Mouse (Mus musculus): Measurements from ENCODE around the gene Zpr1. TPM values are rescaled to one million over a fixed set of nuclear protein-coding genes. Genes with fewer than 3 reads are reported as not detected.
A peak's percentile ranks its signal among the peaks of the same experiment; 100 is the strongest.

The Zpr1 gene
- polyA plus RNA-seq (2012; rRNA removed) = 17.8 and 19.2 TPM in 2 replicates

DNA sequence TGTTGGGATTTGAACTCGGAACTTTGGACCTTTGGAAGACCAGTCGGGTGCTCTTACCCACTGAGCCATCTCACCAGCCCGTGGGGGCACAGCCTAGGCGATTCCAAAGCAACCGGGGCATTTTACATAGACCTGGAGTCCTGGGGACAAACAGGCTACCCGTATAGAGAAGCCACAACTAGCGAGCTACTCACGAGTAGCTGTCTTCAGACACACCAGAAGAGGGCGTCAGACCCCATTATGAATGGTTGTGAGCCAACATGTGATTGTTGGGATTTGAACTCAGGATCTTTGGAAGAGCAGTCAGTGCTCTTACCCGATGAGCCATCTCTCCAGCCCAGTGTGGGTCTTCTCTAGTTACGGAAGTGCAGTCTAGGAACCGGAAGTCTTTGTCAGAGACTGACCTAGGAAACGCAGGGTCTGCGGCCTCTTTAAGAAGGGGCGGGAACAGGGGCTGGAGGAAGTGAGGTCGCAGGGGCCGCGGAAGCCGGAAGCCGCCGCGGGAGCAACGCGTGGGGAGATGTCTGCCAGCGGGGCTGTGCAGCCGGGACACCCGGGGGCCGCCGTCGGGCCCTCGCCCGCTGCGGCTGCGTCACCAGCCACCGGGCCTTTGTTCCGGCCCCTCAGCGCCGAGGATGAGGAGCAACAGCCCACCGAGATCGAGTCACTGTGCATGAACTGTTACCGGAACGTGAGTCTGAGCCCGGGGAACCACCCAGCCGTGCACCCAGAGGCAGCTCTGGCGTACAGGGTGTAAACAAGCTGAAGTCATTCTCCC, at the start of gene Zpr1:
Zpr1 (plus strand) TSS at position 388 of the 778 bp plus-strand sequence.
- DNase-seq (ENCODE audit: low read depth, low spot score) = peak; percentile 71
- 4% methylated on average over 45 of the region's 45 CpGs for WGBS

DNA sequence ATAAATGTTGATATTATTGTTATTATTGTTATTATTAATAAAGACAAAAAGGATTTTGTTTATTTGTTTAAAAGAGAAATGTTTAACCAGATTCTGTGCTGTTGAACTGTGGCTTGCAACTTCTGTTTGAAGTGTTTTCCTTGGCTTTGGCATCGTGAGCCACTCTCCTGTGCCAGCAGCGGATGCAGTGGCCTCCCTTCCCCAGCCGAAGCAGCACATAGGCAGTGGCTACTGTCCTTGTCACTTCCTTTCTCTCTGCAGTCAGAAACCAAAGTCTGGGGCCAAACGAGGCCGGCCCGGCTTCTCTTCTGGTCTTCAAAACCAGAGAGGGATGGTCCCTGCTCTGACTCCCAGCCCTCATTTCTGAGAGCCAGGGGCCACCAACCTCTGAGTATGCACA, 49.8 kb upstream of the Zpr1 start:
- WGBS = 82% methylated on average over 6 of the region's 6 CpGs
- DNase-seq (ENCODE audit: low read depth, low spot score) = no peak

DNA sequence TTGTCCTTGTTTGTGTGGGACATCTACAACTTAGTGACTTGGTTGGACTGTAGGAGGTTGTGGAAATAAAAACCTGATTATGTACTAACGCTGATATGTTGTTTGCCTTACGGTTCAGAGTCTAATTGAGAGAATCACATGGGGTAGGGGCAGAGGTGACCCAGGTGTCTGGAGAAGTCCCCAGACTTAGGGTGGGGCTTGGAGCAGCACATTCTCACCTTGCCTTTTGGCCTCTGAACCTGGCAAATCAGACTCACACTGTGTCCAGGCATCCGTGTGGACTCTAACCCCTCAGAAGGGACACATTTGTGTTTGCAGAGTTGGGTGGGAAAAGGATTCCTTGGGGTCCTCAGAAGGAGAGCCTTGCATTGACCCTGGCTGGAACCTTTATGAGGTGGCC, 48.8 kb upstream of the Zpr1 start:
- no peak for DNase-seq (ENCODE audit: low read depth, low spot score)
- 47% methylated on average over 3 of the region's 3 CpGs for WGBS

DNA sequence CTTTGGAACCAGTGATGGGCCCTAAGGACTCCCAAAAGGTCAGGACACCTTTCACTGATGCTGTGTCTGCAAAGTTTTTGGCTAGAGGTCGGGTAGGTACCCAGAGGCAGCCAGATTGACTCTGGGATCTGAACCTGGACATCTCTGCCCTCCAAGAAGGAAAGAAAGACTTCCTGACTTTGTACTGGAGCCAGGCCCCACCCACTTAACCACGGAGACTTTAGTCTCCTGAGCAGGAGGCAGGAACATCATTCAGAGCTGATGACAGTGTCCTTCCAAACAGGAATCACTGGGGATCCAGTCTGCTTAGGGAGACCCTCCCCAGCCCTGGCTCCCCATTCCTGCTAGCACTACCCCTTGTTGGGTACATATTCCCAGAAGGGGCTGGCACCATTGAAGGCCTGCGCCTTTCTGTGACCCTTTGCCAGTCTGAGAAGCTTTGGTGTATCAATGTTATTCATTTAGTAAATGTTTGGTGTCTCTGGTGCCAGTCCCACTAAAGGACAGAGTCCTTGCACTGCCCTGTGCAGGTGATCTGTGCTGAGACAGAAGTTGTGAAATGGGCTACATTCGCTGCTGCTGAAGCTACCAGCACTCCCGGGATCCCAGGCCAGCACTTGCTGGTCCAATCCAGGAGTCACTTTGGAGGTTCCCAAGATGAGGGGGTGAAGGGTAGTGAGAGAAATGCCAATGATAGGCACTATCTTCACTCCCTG, 47.8 kb upstream of the Zpr1 start:
- WGBS = 60% methylated on average over 5 of the region's 5 CpGs
- DNase-seq (ENCODE audit: low read depth, low spot score) = no peak

DNA sequence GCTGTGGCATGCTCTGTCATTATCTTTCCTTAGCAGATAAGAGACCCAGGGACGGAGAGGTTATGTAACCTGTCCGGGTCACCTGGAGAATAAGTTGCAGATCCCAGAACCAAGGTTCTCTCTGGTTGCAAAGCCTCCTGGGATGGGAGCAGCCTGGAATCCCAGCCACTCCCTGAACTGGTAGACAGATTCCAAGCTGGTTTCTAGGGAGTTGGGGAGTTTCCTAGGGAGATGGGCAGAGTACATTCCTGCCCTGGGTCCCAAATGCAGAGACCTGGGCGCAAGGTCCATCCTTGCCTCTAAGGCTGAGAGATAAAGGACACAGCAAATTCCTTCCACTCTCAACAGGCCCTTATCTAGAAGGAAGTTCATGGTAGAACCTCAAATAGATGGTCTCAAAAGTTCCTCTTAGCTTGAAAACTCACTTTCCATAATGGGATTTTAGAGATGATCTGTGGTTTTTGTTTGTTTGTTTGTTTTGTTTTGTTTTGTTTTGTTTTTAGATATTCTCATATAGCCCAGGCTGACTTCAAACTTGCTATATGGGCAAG, 45.7 kb upstream of the Zpr1 start:
- no peak for DNase-seq (ENCODE audit: low read depth, low spot score)
- WGBS = 49% methylated on average over 3 of the region's 3 CpGs

DNA sequence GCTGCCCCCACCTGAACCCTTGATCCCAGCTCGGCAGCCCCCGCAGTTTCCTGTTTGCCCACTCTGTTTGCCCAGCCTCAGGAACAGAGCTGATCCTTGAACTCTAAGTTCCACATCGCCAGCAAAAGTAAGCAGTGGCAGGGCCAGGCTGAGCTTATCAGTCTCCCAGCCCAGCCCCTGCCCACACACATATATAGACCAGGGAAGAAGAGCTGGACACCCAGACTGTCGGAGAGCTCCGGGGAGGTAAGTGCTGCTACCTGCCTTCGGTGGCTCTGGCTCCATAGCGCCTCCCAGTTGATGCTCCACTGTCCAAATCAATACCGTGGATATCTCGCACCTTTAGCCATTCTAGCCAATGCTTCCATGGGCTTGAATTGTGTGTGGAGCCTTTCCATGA, 44.4 kb upstream of the Zpr1 start, which contains the start of gene Apoa1:
Apoa1 (plus strand) TSS at position 90 of the 400 bp plus-strand sequence.
- no peak for DNase-seq (ENCODE audit: low read depth, low spot score)
- 37% methylated on average over 9 of the region's 9 CpGs for WGBS

DNA sequence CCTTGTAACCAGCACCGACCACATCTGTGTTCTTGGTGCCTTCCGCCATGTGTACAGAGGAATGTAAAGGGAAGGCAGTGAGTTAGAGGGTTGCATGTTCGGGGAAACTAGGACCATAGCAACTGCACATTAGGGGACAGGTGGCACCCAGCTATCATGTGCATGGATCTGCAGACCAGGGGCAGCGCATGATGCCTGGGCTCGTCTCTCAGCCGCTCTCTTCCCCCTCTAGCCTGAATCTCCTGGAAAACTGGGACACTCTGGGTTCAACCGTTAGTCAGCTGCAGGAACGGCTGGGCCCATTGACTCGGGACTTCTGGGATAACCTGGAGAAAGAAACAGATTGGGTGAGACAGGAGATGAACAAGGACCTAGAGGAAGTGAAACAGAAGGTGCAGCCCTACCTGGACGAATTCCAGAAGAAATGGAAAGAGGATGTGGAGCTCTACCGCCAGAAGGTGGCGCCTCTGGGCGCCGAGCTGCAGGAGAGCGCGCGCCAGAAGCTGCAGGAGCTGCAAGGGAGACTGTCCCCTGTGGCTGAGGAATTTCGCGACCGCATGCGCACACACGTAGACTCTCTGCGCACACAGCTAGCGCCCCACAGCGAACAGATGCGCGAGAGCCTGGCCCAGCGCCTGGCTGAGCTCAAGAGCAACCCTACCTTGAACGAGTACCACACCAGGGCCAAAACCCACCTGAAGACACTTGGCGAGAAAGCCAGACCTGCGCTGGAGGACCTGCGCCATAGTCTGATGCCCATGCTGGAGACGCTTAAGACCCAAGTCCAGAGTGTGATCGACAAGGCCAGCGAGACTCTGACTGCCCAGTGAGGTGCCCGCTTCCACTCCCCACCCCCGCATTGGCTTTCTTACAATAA, 43.1 kb upstream of the Zpr1 start:
- peak; percentile 57 for DNase-seq (ENCODE audit: low read depth, low spot score)
- 17% methylated on average over 37 of the region's 37 CpGs for WGBS

DNA sequence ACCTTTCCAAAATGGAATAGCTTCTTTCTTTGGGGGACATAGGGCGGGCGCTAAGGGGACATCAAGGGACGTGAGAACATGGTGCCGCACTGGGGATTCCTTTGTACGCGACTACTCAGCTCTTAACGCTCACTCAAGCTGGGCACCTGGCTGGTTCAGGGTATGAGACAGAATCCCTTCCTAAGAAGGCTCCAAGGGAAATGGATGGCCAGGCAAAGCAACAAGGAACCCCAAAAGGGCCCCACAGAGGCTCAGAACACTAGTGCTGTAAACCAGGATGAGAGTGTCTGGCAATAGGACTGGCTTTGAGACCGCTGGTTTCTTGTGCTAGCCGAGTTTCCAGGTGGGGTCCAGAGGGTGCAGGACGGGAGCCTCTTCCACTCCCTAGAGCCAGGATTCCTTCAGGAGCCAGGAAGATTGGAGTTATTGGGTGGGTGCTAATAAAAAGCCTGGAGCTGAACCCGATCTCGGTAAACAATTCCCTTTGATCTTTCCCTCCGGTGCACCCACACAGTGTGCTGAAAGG, 42.4 kb upstream of the Zpr1 start:
- no peak for DNase-seq (ENCODE audit: low read depth, low spot score)
- 16% methylated on average over 13 of the region's 13 CpGs for WGBS

DNA sequence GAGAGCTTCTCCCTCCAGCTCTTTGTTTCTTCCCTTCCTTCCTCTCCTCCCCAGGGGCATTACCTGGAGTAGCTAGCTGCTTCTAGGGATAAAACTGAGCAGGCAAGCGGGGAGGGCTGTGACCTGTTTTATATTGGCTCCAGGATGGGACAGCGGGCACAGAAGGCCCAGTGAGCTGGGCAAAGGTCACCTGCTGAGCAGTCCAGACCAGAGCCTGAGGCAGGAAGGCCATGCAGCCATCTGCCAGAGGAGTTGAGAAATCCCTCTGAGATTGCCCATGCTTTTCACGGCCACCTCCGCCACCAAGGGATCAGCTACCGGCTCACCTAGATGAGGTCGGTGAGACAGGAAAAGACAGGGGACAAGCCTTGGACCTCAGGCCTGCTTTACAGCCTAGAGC, 37.7 kb upstream of the Zpr1 start:
- 65% methylated on average over 6 of the region's 6 CpGs for WGBS
- DNase-seq (ENCODE audit: low read depth, low spot score) = no peak

DNA sequence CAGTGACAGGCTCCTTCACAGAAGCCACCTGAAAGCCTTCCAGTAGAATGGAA, 37.4 kb upstream of the Zpr1 start, which contains the start of gene Apoc3:
Apoc3 (minus strand) TSS at position 41 of the 53 bp plus-strand sequence.
- DNase-seq (ENCODE audit: low read depth, low spot score) = no peak

DNA sequence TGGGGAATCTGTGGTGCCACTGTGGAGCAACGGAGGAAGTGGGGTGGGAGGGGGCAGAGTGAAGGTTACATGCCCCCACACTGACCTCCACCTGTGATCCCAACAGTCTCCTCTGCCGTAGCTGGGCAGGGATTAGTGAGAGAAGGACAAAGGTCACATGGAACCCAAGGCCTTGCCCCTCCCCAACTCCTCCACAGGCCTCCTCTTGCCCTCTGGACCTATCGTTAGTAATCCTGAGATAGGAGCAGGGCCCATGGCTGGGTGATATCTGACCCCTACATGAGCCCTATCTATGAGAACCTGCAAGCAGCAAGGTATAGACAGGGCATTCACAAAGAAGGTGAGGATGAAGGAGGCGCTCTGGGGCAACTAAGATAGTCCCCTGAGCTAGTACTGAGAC, 37.2 kb upstream of the Zpr1 start:
- 57% methylated on average over 4 of the region's 4 CpGs for WGBS
- DNase-seq (ENCODE audit: low read depth, low spot score) = no peak

DNA sequence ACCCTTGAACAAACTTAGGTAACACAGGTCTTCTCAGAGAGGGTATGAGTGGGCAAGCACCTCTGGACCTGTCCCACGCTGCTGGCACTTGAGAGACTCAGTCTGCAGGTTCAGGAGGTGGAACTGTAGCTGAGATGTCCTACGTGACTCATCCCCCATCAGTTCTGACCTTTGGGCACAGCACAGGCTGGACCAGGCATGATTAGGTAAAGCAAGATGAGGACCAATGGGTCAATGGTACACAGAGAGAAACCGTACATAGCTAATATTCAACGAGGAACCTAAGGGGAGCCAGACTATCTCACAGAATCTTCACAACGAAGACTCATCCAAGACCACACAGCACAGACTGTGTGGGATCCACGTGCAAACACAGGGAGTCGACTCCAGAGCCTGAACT, 34.0 kb upstream of the Zpr1 start:
- 87% methylated on average over 7 of the region's 7 CpGs for WGBS

DNA sequence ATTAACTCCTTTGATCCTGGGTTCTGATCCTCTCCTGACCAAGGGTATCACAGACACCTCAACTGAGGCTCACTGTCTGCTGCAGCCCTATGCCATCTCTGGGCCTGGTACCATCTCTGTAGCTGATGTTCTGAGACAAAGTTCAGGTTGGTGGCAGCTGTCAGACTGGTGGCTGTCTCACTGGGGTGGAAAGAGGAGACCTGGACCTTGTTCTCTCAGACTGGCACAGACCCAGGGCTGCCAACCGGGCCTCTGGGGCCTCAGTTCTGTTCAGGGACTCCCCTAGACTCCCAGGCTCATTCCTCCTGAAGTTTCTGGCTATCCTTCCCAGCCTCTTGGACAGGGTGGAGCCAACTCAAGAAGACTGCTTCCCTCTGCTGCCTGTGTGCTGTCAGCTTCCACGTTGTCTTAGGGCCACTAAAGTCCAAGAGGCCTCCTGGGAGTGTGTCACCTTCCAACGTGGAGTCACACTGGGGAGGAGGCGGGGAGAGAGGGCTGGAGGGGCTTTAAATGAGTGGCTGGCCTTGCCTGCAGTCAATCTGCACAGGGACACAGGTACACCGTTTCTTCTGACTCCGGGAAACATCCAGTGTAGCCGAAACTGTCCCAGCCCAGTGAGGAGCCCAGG, 32.2 kb upstream of the Zpr1 start, which contains the start of gene Apoa4:
Apoa4 (plus strand) TSS at position 171 of the 628 bp plus-strand sequence.
- no peak for DNase-seq (ENCODE audit: low read depth, low spot score)
- WGBS = 58% methylated on average over 7 of the region's 7 CpGs

More for the DNA sequence above, 34.0 kb upstream of the Zpr1 start:
- no peak for DNase-seq (ENCODE audit: low read depth, low spot score)

DNA sequence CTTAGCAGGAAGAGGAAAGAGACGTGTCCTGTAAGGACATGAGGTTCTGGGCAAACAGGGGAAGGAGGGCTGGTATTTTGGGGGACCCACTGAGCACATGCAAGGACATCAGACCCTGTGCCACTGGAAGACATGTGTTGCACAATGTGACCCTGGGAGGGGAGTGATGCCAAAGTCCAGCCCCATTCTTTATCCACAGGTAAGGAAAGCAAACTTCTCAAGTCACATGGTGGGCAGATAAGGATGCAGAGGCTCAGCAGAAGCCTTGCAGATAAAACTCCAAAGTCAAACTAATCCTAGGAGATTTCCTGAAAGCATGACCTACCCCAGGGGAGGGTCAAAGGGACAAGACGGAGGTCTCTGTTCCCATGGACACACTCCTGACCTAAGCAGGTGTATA, 31.0 kb upstream of the Zpr1 start:
- no peak for DNase-seq (ENCODE audit: low read depth, low spot score)
- WGBS = 46% methylated on average over 2 of the region's 2 CpGs

DNA sequence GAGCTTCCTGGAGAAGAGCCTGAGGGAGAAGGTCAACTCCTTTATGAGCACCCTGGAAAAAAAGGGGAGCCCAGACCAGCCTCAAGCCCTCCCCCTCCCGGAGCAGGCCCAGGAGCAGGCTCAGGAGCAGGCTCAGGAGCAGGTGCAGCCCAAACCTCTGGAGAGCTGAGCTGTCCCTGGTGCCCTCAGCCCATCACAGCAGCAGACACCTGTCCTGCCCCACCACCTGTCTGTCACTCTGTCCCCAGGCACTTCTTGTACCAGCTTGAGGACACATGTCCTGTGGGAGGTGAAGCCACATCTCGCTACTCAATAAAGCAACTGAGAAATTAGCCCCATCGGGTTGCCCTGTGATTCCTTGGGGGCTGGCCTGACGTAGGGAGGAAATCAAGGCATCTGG, 29.7 kb upstream of the Zpr1 start:
- DNase-seq (ENCODE audit: low read depth, low spot score) = no peak
- WGBS = 51% methylated on average over 4 of the region's 4 CpGs

DNA sequence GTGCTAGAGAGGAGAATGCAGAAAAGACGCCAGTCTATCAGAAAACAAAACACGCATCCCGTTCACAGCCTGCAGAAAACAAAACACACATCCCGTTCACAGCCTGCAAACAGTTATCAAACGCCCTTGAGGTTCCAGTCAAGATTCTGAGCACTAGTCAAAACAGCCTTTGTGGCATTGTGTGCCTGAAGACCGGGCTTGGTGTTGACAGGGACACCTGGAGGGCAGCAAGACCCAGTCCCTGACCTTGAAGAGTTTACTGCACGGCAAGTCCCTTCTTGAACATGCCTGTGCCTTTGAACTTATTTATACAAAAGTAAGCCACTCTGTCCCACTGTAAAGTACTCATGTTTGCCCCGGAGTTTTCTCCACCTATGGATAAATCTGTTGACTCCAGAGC, 29.3 kb upstream of the Zpr1 start:
- WGBS = 43% methylated on average over 8 of the region's 8 CpGs
- no peak for DNase-seq (ENCODE audit: low read depth, low spot score)

DNA sequence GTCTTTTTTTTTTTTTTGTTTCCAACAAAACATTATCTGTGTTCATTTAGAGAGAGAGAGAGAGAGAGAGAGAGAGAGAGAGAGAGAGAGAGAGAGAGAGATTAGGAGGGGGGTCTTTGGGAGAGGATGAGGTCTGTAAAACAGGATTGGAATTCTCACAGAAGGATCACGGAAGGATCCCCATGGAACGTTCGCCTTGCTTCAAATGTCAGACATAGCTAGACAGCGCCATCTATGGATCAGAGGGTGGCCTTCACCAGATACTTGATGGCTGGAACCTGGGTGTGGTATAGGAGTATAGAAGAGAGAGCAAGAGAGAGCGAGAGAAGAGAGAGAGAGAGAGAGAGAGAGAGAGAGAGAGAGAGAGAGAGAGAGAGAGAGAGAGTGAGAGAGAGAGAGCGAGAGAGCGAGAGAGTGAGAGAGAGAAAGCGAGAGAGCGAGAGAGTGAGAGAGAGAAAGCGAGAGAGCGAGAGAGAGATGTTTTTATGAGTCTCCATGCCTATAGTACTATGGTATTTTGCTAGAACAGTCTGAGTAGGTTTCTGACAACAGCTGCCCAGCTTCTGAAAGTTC, 26.0 kb upstream of the Zpr1 start:
- 22% methylated on average over 11 of the region's 11 CpGs for WGBS
- DNase-seq (ENCODE audit: low read depth, low spot score) = peak; percentile 70

DNA sequence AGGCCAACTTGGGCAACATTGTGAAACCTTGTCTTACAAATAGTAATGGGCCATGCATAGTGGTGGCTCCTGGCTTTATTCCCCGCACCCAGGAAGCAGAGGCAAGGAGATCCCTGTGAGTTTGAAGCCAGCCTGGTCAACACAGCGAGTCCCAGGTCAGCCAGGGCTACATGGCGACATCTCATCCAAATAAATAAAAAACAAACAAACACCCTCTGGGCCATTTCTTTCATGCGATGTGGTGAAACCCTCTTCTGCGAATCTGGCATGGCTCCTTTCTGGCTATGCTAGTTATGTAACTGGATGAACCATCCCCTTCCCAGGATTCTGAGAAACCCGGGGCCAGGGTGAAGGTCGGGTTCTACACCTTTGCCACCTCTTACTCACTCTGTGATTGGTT, 16.7 kb upstream of the Zpr1 start:
- WGBS = 81% methylated on average over 7 of the region's 7 CpGs
- no peak for DNase-seq (ENCODE audit: low read depth, low spot score)

DNA sequence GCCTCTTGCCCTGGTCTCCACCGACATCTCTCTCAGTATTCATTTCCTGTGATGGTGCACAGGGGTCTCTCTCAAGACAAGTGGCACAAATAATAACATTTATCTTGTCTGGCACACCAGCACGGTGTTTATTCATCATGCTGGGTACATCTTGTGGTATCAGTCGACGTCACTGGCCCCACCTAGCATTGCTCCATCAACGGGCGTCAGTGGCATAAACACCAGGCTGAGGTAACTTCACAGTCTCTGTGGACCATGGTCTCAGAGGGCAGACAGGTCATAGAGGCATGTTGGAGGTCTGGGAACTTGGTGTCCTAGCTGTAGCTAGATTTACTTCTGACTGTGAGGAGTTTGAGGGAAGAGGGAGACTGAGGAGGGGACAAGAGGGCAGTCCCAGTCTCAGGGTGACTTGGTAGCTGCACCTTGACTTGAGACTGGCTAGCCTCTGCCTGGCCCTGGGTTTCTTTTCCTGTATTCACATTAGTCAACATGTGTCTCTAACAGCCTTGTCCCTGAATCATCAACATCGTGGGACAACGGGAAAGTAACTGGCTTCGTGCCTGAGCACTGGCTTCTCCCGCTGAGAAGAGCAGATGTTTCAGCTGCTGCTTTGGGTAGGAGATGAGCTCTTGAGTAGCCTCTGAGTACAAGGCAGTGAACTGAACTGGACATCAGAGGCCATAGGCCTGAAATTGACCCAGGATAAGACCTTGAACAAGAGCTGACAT, 16.0 kb upstream of the Zpr1 start:
- no peak for DNase-seq (ENCODE audit: low read depth, low spot score)

More for the DNA sequence above, 16.0 kb upstream of the Zpr1 start:
- 70% methylated on average over 10 of the region's 10 CpGs for WGBS
